Mouse (Mus musculus) lung, postnatal 36 days (tissue): ENCODE measurements at regions not wholly inside any gene's neighbourhood (a gene's known extent, or its start where the extent isn't known, plus 50 kb on each side); places are given as distances from the start of the nearest gene placed in this dataset.

Source experiments
- DNase-seq: peaks from one replicate; pipeline ENCODE4 v3.0.0; 2022; ENCODE audit warnings: mixed read lengths

- DNase-seq: no peak
Observed at GRCm38 (mm10) chr4:140401632-140402031, 155.0 kb upstream of the Igsf21 start.

- DNase-seq: no peak
Observed at GRCm38 (mm10) chr4:140396548-140396947, 150.0 kb upstream of the Igsf21 start.

- DNase-seq: no peak
Observed at GRCm38 (mm10) chr4:140392290-140392689, 145.7 kb upstream of the Igsf21 start.

DNA sequence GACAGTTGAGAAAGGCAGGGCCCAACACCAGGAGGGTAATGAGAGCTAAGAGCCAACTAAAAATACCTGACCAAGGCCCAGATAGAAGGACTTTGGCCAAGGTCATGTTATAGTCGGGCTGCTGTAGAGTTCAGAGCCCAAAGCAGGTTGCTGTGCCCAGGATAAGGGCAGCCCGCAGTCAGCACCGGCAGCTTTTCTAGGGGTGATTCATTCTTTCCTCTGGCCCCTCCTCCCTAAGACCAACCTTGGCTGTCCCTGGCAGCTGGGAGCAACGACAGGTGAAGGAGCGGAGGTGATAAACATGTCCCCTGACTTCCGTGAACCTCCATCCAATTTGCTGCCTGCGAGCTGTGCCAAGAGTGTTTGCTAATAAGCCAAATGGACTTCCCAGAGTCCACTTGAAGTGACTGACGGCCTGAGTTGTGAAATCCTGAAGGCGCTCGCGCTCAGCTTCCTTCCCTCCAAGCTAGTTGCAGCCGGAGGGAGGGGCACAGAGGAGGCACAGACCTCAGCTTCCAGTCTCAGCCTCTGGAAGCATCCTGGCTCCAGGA, 144.2 kb upstream of the Igsf21 start:
- DNase-seq: peak; percentile 73

DNA sequence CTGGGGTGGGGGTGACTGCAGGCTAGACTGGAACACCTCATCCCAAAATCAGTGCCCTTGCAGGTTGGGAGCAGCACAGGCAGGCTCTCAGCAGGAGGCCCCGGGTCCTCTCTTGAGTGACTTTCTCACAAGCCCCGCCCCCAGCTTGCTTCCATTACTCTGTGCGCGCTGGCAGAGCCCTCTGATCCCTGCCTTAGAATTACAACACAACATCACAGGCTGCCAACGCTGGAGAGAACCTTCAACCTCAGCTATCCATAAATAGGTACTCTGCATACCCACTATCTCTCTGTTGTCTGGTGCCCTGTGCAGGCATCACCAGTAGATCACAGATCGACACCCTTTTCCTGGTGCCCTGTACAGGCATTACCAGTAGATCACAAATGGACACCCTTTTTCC, 139.1 kb upstream of the Igsf21 start:
- no peak for DNase-seq

GRCm38 (mm10) chr4:140385226-140385625, 138.6 kb upstream of the Igsf21 start:
- no peak for DNase-seq

DNA sequence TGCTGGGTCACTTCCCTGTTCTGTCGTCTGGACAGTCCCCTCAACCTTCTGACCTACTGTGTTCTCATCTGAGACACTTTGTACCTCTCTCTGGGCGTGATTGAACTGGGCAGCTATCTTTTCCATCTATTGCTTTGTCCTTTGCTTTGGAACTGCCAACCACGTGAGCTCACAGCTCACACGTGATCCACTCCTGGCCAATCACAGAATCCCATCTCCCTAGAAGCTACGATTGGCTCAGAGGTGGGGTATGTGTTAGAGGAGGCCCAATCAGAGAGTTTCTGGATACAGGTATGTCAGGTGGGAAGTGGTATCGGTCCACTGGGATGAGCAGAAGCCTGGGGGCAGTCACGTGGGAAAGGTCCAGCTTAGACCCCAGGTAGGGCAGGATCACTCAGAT, 137.0 kb upstream of the Igsf21 start:
- no peak for DNase-seq

GRCm38 (mm10) chr4:140380733-140381132, 134.1 kb upstream of the Igsf21 start:
- DNase-seq: no peak

DNA sequence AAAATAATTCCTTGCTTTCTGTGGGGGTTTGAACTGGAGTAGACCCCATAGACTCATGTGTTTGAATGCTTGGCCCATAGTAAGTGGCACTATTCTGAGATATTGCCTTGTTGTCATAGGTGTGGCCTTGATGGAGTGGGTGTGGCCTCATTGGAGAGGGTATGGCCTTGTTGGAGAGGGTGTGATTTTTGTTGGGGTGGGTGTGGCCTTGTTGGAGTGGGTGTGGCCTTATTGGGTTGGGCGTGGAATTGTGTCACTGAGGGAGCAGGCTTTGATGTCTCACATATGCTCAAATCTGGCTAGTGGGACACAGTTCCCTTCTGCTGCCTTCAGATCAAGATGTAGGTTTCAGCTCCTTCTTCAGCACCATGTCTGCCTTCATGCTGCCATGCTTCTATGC, 131.4 kb upstream of the Igsf21 start:
- DNase-seq: no peak

DNA sequence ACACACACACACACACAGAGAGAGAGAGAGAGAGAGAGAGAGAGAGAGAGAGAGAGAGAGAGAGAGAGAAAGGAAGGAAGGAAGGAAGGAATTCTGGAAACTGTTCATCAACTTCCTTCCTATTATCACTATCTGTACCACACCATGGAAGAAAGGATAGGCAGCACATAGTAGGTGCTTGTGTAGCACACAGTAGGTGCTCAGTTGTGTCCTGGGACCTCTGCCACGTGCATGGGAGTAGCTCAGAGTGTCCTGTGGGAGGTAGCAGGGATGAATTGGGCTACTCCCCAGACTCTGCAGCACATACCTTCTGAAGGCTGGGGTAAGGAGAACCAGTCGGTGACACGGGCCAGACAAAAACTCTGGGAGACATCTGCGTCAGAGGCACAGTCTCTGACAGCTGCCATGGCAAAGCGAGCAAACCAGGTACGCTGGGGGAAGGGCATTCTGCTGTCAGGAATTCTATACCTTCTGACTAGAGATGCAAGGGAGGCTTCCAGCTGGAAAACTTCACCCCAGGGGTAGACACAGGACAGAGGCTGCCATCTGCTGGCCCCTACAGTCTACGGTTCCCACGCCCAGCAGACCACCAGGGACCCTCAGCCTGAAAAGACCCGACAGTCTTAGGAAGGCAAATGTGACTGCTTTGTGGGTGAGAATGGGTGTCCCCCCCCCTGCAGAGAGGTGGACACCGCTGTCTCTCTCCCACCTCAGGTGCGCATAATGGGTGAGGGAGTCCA, 126.2 kb upstream of the Igsf21 start:
- DNase-seq: no peak

DNA sequence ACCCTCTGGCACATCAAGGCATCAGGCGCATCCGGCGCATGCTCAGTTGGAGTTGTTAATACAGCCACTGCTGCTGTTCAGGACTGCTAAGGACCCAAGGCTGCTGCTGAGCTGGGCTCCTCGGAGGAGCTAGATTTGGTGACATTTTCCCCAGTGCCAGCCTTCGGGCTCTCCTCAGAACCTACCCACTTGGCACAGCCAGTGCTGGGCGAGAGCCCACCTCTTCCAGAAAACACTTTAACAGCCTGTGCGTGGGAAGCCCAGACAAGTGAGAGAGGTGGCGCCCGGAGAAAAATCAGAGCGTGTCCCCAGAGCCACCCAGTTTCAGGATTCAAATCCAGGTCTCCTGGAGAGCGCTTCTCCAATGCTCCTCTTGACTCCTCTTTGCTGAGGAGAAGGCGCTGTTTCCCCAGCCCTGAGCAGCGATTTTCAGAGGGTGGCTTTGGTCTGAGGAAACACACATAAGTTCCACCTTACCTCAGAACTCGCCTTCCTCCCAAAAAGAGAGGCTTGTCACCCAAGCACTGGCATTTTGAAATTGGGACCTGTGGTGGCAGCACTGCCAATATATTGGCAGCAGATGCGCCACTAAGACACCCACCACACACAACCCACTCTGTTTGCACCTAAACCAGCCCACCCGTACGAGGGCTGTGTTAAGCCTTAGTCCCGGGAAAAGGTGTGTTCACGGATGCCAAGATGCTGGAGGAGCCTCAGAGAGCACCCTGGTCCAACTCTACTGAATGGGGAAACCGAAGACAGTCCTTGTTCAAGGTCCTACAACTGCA, 125.0 kb upstream of the Igsf21 start:
- no peak for DNase-seq

DNA sequence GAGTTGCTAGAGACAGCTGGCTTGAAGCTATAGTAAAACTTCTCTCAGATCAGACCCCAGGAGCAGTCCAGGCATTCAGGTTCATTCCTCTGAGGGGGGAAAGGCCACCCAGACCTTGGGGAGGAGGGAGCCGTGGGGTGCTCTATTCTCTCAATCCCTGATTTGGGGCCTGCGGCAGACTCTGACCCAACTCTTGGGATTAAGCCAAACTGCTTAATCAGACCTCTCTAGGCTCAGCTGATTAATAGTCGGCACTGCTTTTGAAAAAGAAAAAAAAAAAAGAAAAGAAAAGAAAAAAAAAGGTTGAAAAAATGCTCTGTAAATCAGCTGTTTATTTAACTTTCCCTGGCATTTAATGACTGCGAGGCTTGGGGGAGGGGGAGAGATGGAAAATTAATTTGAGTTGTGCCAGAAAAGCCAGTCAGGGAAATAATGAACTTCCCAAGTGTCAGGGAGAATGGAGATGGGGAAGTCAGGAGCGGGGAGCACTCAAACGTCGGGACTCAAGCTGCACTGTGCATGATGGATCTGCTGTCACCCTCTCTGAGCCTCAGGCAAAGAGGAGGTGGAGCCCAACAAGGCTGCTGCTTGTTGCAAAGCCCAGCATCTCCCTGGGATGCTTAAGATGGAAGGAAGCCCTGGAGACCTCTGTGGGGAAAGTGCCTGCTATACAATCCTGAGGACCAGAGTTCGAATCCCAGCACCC, 120.5 kb upstream of the Igsf21 start:
- DNase-seq: no peak

DNA sequence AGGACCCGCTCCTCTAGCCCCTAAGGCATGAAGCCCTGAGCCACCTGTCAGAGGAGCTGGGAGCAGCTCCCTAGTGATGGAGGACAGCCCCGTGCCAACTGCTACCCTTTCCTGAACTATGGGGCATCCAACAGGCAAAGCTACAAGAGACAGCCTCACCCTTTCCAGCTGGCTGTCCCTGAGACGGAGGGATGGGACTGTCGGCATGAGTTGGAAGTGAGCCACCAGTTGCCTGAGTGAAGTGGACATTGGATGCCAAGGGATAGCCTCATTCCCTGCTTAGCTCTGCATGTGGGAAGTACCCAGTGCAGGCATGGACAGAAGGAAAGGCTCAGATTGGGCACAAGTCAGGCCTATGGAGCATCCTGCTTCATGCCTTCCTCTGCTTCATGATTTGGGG, 112.3 kb upstream of the Igsf21 start:
- DNase-seq: no peak

GRCm38 (mm10) chr4:140358103-140358502, 111.5 kb upstream of the Igsf21 start:
- DNase-seq: peak; percentile 58

DNA sequence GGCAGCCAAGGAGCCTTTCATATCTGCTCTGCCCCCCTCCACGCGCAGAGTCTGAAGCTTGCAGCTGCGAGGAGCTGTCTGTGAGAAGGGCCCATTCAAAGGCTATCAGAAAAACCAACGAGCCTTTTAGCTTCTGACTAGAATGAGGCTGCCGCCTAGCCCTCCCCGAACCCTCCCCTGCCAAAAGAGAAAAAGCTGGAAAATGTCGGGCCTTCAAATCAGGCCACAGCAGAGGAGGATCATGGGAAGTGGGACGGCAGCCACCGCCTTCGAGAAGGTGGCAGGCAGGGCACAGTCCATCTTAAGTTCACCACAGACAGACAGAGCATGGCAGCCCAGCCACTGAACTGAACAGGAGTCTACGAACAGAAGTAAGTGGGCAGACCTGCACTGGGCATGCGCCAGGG, 108.6 kb upstream of the Igsf21 start:
- DNase-seq: no peak

- no peak for DNase-seq
Observed at GRCm38 (mm10) chr4:140348802-140349201, 102.2 kb upstream of the Igsf21 start.

- DNase-seq: no peak
Observed at GRCm38 (mm10) chr4:140330138-140330537, 83.6 kb upstream of the Igsf21 start.

- DNase-seq: no peak
Observed at GRCm38 (mm10) chr4:140326706-140327440, 80.3 kb upstream of the Igsf21 start.

DNA sequence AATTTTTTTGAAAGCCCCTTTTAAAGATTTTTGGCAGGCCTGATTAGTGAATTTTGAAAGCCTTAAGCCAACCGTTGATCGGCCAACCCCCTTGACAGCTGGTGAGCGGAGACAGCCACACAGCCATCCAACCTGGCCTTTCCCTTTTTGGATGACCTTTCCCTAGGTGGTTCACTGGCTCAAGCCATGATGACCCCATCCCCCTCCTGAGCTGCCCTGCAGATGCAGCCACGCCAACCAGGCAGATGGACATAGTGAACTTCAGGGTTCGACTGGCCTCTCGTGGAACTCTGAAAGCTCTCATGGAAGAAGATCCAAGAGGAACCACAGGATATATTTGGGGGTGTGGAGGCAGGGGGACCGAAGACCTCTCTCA, 79.1 kb upstream of the Igsf21 start:
- DNase-seq: no peak

GRCm38 (mm10) chr4:140324971-140325676, 78.5 kb upstream of the Igsf21 start:
- no peak for DNase-seq

GRCm38 (mm10) chr4:140320120-140320921, 73.7 kb upstream of the Igsf21 start:
- no peak for DNase-seq
